Mouse (Mus musculus) lung, postnatal 25 days (tissue): Measurements from ENCODE around the gene Srsf10.

ENCODE experiments used
- DNase-seq: peaks from one replicate; pipeline ENCODE4 v3.0.0; 2022; ENCODE audit warnings: low spot score

The Srsf10 gene

GRCm38 (mm10) chr4:135855536-135856222 is at the start of gene Srsf10:
Gene Srsf10 (plus strand): TSS chr4:135855747.
- DNase-seq = peak; percentile 96

- DNase-seq = no peak
These were observed 40.7 kb upstream of the Srsf10 start for GRCm38 (mm10) chr4:135814896-135815295.

GRCm38 (mm10) chr4:135816905-135817622 is 38.5 kb upstream of the Srsf10 start:
- DNase-seq = peak; percentile 38

GRCm38 (mm10) chr4:135818366-135818765 is 37.2 kb upstream of the Srsf10 start:
- DNase-seq = no peak

- DNase-seq = peak; percentile 43
These were observed 35.6 kb upstream of the Srsf10 start for GRCm38 (mm10) chr4:135819826-135820526.

DNA sequence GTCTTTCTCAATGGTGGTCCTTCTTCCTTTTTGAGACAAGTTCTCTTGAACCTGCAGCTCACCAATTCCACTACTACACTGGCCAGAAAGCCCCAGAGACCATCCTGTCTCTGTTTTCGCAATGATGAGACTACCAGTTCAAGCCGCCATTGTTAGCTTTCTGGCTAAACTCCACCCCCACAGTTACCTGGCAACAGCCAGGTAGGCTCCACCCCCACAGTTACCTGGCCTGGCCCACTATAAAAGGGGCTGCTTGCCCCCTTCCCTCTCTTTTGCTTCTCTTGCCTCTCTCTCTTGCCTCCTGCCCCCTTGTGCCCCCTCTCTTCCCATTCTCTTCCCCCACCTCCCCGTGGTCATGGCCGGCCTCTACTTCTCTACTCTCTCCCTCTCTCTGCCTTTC is 33.8 kb upstream of the Srsf10 start:
- no peak for DNase-seq

DNA sequence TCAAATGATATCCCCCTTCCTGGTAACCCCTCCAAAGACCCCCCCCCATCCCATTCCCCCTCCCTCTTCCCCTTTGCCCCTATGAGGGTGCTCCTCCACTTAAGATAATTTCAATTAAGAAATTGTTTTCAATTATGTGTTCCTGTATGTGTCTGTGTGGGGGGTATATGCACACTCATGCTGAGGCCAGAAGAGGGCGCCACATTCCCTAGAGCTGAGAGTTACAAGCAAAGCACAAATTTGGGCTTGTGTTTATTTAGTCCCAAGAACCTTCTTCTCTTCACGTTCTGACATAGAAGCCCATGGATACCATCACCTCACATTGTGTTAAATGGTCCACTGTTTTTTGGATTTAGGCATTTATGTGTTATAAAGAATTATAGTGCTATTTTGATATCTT is 32.2 kb upstream of the Srsf10 start:
- no peak for DNase-seq

- DNase-seq = no peak
These were observed 31.3 kb upstream of the Srsf10 start for GRCm38 (mm10) chr4:135824254-135824653.

DNA sequence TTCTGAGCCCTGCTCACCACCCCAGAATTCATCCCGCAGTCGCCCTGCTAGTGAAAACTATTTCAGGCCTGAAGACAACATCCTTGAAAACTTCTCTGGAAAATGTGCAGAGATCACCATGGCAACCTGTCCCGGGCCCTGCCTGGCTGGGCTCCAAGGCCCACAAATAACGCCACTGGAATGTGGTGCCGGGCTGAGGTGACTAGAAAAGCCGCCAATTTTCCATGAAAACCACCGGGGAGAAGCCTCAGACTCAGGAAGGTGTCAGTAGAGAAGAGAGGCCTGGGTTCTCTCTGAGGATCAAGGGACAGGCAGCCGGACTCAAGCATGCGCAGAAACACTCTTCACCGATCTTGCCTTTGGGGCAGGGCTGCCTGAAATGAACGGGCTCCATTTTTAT is 27.1 kb upstream of the Srsf10 start:
- DNase-seq = peak; percentile 86

GRCm38 (mm10) chr4:135832070-135832469 is 23.5 kb upstream of the Srsf10 start:
- DNase-seq = peak; percentile 68

GRCm38 (mm10) chr4:135833301-135834123 is 22.0 kb upstream of the Srsf10 start:
- DNase-seq = no peak

DNA sequence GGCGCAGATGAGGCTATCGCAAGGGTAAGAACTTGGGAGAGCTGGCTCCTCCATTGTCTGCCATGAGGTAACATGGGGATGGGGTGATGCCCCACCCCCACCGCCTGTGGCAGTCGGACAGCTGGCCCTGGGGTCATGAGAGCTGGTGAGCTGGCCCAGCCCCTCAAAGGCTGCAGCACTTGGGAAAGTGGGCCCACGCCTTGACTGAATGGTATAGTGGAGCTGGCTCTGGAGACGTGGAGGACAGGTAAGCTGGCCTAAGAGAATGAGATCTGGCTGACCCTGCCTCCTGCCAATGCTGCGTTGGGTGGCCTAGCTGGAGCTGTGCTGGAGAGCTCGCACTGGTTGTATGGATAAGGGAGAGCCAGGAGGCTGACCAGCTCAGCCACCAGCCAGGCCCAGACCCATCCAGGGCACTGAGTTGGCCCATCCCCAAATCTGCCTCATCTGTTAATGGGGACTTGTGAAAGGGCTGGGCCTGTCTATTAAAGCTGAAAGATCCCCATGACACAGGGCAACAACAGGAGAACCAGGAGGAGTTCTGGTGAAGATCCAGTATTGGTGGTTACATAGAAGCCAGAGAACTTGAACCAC is 21.3 kb upstream of the Srsf10 start:
- no peak for DNase-seq

DNA sequence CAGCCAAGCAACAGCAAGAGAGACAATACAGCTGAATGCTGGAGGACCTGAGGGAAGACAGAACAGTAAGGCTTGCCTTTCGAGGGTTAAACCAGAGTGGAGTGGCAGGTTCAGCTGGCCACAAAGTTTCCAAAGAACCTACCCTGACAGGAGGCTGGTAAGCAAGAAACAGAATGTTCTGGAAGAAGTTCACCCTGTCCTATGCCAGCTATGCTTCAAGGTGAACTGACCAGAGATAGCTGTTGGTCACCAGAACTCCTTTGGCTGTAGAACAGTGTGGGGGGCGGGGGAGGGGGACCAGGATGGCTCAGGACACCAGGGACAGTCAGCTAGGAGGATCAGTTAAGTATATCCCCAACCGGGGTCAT is 16.6 kb upstream of the Srsf10 start:
- DNase-seq = no peak

GRCm38 (mm10) chr4:135839293-135840011 is 16.1 kb upstream of the Srsf10 start:
- DNase-seq = no peak

DNA sequence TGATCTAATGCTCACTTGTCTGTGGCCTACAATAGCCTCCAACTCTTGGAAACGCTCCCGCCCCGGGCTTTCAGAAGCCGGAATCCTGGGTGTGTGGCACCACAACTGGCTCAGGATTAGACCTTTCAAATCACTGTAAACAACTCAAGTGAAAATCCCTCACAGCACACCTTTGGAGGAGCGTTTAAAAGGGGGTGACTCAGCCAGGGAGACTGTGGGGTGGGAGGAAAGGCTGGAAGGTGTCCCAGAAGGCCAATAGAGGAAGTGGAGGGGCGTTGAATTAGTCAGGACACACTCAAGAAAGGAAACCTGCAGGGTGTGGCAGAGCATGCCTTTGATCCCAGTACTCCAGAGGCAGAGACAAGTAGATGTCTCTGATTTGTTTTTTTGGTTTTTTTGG is 11.1 kb upstream of the Srsf10 start:
- peak; percentile 70 for DNase-seq

- no peak for DNase-seq
These were observed 8.0 kb upstream of the Srsf10 start for GRCm38 (mm10) chr4:135847581-135847980.

GRCm38 (mm10) chr4:135850411-135851095 is 5.0 kb upstream of the Srsf10 start:
- DNase-seq = no peak

DNA sequence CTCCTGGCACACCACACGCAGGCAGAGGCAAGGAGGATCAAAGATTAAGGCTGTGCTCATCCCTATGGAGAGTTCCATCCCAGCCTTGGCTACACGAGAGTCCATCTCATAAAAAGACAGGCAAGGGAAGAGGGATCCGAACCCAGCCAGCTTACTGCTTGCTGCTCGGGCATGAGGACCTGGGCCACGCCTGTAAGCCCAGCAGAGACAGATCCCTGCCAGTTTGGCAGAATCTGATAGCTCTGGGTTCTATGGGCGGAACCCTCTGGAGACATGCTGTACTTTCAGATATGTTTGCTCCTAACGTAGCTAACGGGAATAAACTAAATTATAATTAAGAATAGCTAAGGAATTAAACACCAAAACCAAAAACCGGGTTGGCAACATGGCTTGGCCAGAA is 3.6 kb upstream of the Srsf10 start:
- DNase-seq = no peak

DNA sequence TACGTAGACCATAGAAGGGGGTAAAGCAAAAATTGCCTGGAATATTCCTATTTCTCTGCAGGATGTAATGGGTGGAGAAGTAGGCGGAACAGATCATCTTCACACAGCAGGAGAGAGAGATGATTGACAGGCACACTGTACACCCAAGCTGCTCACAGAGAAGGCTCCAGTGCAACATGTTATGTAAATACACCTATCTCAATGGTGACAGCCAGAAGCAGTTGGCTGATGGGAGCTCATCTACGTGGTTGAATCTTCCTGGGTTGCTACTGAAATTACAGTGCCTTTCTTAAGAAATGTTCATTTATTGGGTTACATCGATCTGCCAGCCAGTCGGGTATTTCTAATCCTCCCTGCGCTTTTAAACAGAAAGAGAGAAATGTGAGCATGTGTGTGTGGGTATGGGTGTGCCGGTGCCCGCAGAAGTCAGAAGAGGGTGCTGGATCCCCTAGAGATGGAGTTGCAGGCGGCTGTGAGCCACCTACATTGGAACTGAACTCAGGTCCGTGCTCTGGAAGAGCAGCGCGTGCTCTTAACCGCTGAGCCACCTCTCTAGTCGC is 1.5 kb upstream of the Srsf10 start:
- no peak for DNase-seq

- DNase-seq = no peak
These were observed 917 bp upstream of the Srsf10 start for GRCm38 (mm10) chr4:135854630-135855029.
